Mouse (Mus musculus) T-helper 1 cell (primary cell): Measurements from ENCODE around the gene Fzr1.

Experiments used
- in situ Hi-C: fragments of 300-600 bp; cut with MboI, MseI; formaldehyde crosslinking; loops from one replicate; pipeline ENCODE4 v1.15.1; 2025; ENCODE audit warnings: high pct_unique_total_duplicates

The Fzr1 gene

DNA sequence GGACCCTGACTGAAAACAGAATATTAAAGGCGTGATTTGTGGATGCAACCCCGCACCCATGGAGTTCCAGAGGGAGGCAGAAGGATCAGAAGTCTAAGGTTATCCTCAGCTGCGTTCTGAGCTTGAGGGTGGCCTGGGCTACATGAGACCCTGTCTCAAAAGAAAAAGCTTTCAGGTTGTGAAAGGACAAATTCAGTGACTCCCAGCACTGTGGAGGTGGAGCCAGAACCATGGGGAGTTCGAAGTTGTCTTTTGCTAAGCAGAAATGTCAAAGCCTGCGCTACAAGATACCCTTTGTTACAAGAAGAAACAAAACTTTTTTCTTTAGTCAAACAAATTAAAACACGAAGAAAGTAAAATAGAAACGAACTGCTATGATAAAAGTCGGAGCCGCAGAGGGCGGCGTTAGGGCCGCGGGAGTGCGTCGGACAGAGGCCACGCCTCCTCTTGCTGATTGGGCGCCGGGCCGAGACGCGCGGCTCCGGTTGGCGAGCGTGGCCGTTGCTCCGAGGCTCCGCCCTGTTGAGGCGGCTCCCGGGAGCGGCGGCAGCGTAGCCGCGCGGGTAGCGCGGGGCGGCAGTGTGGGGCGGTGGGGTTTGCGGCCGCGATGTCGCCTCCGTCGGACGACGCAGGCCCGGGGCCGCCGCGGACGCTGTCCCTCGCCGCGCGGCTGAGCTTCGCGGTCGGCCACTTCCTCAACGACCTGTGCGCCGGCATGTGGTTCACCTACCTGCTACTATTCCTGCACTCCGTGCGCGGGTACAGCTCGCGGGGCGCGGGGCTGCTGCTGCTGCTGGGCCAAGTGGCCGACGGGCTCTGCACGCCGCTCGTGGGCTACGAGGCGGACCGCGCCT lies 21.1 kb downstream of the Fzr1 start, which contains the start of gene Mfsd12:
Gene Mfsd12, plus strand, starts transcription at position 501 of the 854 bp plus-strand sequence.
- in situ Hi-C loops = no loop called here

- in situ Hi-C loops = no loop called here
These were observed 21.8 kb downstream of the Fzr1 start for GRCm38 (mm10) chr10:81356352-81356990.

DNA sequence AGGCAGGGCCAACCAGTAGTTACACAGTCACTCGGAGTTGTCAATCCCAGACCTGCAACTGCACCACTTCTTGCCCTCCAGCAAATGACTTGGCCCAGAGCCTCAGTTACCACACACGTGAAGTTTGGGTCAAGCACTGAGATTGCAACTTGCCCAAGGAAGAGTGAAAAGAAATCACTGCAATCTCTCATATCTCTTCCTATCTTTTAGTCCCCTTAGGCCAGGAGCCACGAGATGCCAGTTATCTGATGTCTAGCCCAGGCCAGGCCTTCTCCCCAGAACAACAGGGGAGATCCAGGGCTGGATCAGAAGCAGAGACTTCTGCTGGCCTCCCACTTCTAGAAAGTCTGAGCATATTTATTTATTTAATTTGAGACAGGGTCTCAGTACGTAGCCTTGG lies 22.8 kb downstream of the Fzr1 start:
- in situ Hi-C loops = no loop called here

DNA sequence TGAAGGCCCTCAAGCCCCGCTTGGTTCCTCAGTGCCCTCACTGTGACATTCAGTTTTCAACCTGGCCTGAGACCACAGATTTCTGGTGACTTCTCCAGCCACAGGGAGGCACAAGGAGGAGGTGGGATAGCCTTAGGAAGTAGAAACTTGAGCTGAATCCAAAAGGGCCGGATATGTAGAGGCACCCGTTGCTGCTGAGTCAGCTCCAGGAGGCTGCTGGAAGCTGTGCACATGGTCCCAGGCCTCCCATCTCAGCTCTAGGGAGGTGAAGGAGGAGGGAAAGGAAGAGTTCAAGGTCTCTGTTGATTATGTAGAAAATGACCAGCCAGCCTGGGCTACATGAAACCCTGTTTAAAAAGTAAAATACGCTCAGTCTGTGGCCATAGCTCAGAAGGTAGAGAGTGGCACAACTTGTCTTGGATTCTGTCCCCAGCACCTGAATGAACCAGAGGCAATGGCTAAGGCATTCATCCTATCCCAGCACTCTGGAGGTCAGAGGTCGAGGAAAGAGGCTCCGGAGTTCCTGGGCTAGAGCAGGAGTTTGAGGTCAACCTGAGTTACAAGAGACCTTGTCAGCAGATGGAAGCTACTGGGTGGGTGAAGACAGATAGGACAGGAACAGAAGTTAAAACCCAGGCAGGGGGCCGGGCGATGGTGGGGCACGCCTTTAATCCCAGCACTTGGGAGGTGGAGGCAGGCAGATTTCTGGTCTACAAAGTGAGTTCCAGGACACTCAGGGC lies 23.4 kb downstream of the Fzr1 start:
- in situ Hi-C loops = no loop called here

DNA sequence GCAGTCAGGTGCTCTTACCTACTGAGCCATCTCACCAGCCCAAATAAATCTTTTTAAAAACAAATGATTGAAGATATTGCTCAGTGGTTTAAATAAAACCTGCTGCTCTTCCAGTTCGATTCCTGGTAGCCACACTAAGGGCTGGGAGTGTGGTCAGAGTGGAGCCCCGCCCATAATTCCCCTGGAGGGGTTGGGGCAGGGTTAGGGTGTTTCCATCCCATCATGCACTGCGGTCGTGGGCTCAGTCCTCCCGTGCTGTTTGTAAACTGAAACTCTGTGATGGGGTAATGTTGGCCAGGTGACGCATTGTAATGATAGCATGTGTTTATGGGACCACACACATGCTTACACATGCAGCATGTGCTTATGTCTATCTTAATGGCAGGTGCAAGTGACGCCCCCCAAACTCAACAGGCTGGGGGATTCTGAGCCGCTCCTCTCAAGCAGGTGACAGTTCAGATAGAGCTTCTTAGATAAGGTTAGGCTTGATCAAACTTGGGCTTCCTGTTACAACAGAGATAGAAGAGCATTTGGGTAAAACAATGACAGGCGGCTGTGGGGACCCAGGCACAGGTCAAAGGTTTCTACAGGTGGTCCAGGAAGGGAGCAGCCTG lies 26.5 kb downstream of the Fzr1 start:
- in situ Hi-C loops = no loop called here

DNA sequence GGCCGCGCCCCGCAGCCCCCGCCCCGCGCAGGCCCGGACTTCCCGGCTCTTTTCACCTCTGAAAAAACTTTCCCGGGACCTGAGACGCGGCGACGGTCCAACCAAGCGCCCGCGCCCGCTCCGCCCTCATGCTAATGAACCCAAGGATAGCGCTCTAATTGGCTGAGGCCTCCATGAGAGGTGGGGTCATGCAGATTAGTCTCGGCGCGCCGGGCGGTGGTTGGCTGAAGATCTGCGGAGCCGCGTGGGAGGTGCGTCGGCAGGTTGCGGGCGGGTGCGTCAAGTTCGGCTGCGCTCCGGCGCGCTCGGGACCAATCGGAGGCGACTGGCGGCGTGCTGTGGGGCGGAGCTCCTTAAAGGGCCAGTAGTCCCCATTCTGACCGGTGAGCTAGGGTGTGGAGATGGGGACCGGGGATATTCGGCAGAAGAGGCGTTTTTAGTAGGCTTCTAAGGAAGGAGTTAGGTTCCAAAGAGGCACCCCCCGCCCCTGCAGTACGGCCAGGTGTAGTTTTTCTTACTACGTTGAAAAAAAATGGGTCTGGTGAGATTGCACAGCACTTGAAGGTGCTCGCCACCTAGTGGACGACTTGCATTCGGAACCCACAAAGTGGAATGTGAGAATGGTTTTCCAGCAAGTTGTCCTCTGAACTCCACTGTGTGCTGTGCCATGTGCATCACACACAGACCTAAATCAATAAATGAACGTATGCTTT lies 27.8 kb downstream of the Fzr1 start, which contains the start of gene Hmg20b:
Gene Hmg20b, minus strand, starts transcription at position 130 of the 713 bp plus-strand sequence.
- in situ Hi-C loops = no loop called here

DNA sequence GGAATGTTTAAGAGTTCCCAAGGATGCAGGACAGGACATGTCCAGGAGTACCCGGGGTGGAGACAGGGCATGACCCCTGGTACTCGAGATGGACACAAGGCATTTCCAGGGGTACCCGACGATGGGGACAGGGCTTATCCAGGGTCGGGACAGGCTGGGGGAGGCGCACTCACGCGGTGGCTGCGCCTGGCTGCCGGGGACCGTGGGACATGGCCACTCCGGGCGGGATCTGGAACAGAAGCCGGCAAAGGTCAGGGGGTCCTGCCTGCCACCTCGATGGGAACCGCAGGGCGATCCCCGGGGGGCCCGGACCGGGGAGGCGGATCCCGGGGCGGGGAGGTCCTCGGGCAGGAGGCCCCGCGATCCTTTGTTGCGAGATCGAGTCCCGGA lies 28.4 kb downstream of the Fzr1 start:
- in situ Hi-C loops = no loop called here

- in situ Hi-C loops = no loop called here
These were observed 29.2 kb downstream of the Fzr1 start for GRCm38 (mm10) chr10:81349146-81349545.

GRCm38 (mm10) chr10:81346453-81347067 lies 31.8 kb downstream of the Fzr1 start:
- in situ Hi-C loops = no loop called here

DNA sequence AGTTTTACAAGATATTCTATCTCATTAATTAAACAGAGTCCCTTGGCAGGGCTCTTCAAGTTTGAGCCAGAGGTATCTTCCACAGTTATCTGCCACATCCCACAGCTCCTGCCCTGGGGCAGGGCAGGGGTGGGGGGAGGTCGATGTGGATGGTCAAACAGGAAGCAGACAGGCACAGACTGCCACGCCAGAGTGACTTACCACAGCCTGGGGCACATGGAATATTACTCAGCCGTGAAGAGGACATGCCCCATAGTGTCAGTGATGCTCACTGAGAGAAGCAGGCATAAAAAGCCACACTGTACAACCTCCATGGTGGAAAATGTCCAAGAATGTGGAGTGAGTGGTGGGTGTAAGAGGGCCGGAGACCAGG lies 33.2 kb downstream of the Fzr1 start:
- in situ Hi-C loops = no loop called here

DNA sequence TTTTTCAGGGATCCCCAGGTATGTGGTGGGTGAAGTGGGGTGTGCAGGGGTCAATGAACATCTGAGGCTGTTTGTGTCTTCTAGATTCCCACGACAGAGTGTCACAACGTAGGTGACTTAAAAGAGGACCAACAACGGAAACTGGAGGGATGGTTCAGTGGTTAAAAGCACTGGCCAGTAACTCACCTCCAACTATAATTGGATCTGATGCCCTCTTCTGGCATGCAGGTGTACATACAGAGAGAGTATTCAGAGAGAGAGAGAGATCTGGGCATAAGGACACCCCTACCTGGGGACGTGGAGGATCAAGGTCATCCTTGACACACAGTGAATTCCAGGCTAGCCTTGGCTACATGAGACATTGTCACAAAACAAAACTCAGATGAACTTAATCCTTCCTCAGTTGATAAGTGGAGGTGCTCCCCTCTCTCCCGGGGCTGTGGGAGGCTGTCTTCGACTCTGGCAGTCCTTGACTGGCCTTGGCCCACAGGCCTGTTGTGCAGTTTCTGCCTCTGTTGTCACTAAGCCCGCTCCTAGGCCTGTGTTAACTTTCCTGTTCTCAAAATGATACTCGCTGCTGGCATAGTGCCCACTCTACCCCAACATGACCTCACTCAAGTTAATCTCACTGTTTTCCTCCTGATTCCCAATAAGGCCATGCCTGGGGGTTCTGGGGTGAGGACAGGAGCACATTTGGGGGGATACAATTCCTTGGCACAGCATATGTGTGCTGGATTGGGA lies 33.7 kb downstream of the Fzr1 start:
- in situ Hi-C loops = no loop called here

GRCm38 (mm10) chr10:81342686-81343505 lies 35.4 kb downstream of the Fzr1 start, which contains the start of gene Gipc3:
TSS of gene Gipc3 (minus strand) at chr10:81343266.
- in situ Hi-C loops = no loop called here

GRCm38 (mm10) chr10:81341333-81341949 lies 36.9 kb downstream of the Fzr1 start:
- in situ Hi-C loops = no loop called here

GRCm38 (mm10) chr10:81340551-81341332 lies 37.6 kb downstream of the Fzr1 start:
- in situ Hi-C loops = no loop called here

GRCm38 (mm10) chr10:81336558-81336957 lies 41.8 kb downstream of the Fzr1 start:
- in situ Hi-C loops = no loop called here

DNA sequence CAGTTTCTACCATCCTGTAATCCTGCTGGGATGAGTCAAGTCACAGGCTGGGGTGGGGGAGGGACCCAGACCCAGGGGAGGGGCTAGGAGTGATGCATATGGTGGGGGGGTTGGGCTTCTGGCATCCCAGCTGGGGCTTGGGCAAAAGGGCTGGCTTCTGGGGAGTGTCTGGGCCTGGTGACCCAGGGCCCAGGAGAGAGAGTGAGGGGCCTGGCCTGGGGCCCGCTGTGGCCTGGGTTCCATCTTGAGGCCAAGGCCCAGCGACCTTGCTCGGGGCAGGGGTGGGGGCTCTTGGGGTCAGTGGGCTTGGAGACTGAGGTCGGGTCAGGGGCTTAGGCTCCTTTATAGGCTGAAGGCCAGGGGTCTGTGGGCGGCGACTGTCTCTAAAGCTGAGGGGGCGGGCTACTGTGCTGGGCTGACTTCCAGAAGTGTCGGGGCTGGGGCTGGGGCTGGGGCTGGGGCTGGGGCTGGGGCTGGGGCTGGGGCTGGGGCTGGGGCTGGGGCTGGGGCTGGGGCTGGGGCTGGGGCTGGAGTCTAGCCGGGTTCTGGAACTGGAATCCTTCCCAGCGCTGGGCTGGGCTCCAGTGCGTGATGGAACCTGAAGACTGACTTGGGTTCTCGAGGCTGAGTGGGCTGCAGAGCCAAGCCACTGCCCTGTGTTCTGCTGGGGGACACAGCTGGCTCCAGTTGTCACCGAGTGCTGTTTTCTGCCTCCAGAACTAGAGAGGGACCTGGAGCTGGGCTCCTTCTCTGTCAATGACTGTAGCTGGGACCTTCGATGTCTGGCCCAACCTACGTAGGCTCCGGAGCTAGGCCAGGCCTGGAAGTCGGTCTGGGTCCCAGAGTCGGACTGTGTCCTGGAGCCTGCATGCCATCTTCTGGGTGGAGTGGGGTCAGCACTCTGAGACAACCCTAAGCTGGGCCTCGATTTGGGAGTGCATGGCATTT lies 42.6 kb downstream of the Fzr1 start:
- in situ Hi-C loops = no loop called here

GRCm38 (mm10) chr10:81334324-81334723 lies 44.0 kb downstream of the Fzr1 start:
- in situ Hi-C loops = no loop called here
